Mouse (Mus musculus): ENCODE data around the gene 9330182L06Rik. TPM values are rescaled to one million over a fixed set of nuclear protein-coding genes. Genes with fewer than 3 reads are reported as not detected.
A peak's percentile ranks its signal among the peaks of the same experiment; 100 is the strongest.

The 9330182L06Rik gene
- total RNA-seq (2021) = 10 to 100 TPM; 32.2 to 36.9 TPM

DNA sequence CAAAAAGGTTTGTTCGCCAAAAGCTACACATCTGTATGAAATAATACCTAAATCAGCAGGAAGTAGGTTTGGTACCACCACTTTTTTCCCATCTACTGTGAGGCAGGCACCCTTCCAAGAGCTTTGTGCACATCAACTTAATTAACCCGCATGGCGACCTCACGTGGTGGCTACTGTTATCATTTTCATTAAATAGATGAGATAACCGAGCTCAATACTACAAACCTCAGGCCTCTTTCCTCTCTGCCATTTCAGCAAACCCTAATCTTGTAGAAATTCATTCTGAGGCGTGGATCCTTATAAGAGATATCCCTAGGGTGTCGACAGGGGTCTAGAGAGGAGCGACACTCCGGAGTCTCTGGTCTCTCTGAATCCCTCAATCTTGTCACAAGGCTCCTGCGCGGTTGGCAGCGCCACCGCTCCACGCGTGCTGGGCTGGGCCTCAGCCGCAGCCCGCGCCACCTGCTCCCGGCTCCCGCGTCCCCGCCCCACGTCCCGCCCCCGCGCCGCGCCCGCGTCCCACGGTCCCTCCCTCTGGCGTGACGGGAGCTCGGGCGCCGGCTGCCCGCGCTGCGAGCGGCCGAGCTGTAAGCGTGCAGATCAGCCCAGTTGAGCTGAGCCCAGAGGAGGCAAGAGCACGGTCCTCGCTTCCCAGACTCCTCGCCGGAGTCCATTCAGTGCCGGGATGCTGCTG, at the start of gene 9330182L06Rik:
TSS of gene 9330182L06Rik (plus strand) at position 533 of the 694 bp plus-strand sequence.
- DNase-seq (ENCODE audit: low spot score in 2 of 2) = peak; percentile 82 to 84
- intact Hi-C loops (cut with DNase I) = loop anchor here (2.0 to 10.0 kb wide), 3 partner anchors 105 to 271 kb away; partner anchors contain the start of genes Crot and Dmtf1

DNA sequence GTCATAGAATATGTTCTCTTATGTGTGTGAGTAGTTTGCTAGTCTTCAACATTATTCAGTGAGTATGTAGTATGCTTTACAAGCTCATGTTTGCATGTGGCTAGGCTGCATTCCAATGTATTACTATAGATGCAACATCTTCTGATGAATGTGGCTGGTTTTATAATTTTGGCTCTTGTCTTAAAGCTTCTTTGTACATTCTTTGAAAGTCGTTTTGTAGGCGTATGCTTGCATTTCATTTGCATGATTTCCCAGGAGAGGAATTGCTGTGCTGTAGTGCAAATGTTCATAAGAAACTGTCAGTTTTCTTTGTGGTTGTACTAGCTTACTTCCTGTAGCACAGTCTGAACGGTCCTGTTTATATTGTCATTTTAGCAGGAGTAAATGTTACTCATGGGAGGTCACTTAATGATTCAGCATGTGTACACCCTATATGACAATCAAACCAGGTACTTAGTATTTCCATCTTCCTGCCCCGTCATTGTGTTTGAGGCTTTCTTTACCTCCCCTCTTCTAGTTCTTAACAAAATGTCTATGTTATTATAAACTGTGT, 38.4 kb upstream of the 9330182L06Rik start:
- intact Hi-C loops (cut with DNase I) = no loop called here
- peak; percentile 3 to 58 for DNase-seq (ENCODE audit: low spot score in 2 of 2)

- intact Hi-C loops (cut with DNase I) = loop anchor here (10.0 kb wide), 1 partner anchor 270 kb away; the partner anchor contains the start of gene Crot
- no peak for DNase-seq (ENCODE audit: low spot score in 2 of 2)
Observed at GRCm38 (mm10) chr5:9264361-9264760, 1.6 kb upstream of the 9330182L06Rik start.

DNA sequence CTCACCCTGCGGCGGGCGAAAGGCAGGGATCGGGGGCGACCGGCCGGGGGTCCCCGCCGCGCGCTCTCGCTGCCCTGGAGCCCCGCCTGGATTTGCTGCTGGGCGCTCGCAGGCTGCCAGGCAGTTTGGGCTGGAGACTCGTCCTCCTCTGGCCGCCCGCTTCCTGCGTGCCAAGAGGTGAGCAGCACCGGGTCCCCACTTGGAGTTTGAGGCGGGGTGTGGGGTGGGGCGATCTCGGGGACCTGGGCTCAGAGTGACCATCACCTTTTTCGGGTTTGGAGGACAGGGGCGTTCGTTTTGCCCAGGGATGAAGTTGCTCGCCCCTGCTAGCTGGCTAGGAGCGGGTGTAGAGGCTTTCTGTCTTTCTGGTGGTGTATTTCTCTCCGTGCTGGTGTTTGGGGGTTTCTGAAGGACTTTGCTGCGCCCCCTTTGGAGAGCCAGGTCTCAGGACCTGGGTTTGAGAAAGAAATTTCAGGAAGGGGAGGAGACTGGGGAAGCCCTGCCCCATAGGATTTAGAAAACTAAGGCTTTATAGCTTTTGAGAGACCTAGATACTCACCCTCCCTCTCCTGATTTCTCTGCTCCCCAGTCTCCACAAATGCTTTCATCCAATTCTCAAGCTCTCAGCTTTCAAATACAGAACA, 484 bp downstream of the 9330182L06Rik start:
- intact Hi-C loops (cut with DNase I) = loop anchor here (2.0 to 10.0 kb wide), 3 partner anchors 106 to 272 kb away; partner anchors contain the start of genes Crot and Dmtf1
- peak in 1 of 2 experiments; percentile 33 for DNase-seq (ENCODE audit: low spot score in 2 of 2)

DNA sequence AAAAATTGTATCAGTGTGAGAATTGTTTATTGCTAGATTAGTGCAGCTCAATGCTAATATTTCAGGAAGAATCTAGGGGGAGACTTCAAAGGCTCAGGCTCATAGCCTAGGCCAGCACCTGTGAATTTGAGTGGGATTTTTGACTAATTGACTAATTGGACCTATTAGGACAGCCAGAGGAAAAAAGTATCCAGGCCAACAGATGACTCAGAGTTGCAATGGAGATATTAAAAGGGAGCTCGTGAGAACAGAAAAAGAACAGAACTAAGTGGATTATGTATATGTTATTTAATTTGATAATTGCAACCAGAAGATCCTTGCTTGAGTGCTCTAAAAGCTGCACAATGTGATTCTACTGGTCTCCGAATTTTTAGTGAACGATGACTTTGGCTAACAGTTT, 3.7 kb downstream of the 9330182L06Rik start:
- no peak for DNase-seq (ENCODE audit: low spot score in 2 of 2)
- intact Hi-C loops (cut with DNase I) = loop anchor here (5.0 to 10.0 kb wide), 2 partner anchors 158 to 275 kb away; partner anchors contain the start of gene Crot

DNA sequence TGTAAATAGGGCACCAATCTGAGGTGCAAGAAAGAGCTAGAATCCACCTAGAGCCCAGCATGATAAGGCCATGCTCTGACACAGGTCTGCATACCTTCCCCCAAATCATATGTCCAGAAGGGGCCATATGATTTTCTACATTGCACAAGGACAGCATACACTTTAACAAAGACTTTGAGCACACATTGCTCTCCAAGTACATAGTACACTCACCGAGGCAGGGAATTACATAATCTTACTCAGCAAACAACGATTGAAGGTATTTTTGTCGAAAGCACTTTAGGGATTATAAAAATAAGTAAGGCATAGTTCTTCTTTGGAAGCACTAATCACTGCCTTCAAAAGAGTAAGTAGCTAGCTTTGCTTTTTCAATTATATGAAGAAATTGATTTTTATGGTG, 7.1 kb downstream of the 9330182L06Rik start:
- DNase-seq (ENCODE audit: low spot score in 2 of 2) = peak in 1 of 2 experiments; percentile 16
- intact Hi-C loops (cut with DNase I) = no loop called here

DNA sequence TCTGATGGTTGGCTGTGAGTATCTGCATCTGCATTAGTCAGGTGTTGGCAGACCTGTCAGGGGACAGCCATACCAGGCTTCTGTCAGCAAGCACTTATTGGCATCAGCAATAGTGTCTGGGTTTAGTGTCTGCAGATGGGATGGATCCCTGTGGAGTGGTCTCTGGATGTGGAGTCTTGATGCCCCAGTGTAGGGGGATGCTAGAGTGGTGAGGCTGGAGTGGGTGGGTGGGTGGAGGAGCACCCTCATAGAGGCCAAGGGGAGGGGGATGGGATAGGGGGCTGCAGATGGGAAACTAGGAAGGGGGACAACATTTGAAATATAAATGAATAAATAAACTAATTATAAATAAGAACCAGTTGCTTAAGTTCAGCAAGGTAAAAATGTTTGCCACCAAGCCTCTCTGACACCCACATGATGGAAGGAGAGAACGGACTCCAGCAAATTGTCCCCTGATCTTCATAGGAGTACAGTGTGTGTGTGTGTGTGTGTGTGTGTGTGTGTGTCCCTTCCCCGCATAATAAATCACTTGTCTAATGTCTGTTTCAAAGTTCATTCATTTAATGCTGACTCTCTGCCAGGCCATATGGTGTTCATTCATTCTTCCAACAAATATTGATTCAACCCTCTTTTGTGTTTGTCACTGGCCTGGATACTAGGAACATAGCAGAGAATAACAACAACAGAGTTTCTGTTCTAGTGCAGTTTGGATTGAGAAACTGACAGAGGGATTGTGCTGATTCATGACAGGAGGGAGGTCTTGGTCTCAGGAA, 30.0 kb downstream of the 9330182L06Rik start:
- peak in 1 of 2 experiments; percentile 8 for DNase-seq (ENCODE audit: low spot score in 2 of 2)

DNA sequence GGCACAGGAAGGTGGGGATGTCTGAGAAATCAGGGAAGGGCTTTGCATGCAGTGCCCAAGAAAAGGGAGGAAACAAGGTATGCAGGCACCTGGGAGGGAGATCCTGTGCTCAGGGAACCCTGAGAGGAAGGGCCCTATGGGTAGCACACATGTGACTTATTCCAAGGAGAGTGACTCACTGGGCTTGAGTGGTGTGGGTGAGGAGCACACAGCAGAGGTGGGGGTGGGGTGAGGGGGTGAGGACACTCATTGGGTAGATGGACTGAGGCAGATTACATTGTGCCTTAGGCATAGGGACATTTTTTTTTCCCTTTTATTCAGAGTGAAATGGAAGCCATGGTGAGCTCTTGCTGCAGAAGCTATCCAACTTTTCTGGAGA, 30.6 kb downstream of the 9330182L06Rik start:
- DNase-seq (ENCODE audit: low spot score in 2 of 2) = peak in 1 of 2 experiments; percentile 18
- intact Hi-C loops (cut with DNase I) = no loop called here

More for the DNA sequence above, 30.0 kb downstream of the 9330182L06Rik start:
- intact Hi-C loops (cut with DNase I) = no loop called here

- no peak for DNase-seq (ENCODE audit: low spot score in 2 of 2)
- intact Hi-C loops (cut with DNase I) = no loop called here
Observed at GRCm38 (mm10) chr5:9326863-9327262, 60.9 kb downstream of the 9330182L06Rik start.

GRCm38 (mm10) chr5:9327528-9327927, 61.6 kb downstream of the 9330182L06Rik start:
- intact Hi-C loops (cut with DNase I) = no loop called here
- no peak for DNase-seq (ENCODE audit: low spot score in 2 of 2)

DNA sequence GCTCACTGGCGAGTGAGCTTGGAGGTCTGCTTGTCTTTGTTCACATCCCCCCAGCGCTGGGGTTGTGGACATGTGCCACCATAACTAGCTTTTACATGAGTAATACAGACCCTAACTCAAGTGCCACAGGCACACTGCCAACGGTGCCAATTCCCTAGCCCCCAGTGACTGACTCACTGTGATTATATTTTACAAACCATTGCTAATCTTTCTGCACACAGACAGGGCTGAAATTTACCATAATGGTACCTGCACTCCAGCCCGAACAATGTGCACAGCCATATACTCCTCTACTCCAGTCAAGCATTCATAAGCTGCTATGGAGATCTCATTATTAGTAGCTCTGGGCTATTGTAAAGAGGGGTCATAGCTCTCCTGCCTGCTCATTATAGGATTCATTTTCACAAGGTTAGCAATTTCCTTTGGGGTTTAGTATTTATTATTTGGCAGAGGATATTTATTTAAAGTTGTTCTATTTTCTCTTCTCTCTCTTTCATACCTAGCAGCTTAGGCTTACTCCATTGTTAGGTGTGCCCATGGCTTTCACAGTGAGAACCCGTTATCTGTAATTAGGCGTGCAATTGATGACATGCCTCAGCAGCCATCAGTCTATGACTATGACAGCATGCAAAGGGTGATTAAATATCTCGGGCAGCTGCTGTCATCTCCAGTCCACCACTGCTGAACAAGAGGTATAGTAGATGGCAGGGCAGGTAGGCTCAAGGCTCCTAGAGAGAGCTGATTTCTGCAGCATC, 73.0 kb downstream of the 9330182L06Rik start:
- no peak for DNase-seq (ENCODE audit: low spot score in 2 of 2)
- intact Hi-C loops (cut with DNase I) = no loop called here

DNA sequence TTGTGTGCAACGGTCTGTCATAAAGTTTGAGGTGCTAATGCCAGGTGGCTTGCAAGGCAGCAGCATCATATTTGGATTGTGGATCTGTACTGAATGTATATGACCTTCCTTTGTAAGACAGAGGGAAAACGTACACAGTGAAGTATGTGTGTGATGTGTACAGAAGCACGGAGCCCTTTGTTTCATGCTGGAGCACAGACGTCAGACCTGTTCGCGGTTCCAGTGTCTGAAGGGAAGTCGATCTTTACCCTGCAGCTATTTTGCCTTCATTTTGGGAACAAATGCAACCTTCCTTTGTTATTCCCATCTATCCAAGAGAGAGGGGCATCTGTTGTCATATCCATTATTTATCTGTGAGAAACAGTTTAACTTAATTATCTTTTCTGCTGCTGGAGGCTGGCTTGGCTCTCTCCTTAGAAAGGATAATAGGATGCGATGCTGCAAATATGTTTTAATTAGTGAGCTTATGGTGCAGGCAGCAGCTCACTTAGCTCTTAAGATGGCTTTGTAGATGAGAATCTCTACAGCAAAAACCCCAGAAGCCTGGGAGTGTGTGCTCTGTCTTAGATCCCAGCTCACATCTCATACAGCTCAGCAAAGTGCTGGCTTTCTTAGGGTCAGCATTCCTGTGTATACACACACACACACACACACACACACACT, 73.7 kb downstream of the 9330182L06Rik start:
- no peak for DNase-seq (ENCODE audit: low spot score in 2 of 2)
- intact Hi-C loops (cut with DNase I) = no loop called here

DNA sequence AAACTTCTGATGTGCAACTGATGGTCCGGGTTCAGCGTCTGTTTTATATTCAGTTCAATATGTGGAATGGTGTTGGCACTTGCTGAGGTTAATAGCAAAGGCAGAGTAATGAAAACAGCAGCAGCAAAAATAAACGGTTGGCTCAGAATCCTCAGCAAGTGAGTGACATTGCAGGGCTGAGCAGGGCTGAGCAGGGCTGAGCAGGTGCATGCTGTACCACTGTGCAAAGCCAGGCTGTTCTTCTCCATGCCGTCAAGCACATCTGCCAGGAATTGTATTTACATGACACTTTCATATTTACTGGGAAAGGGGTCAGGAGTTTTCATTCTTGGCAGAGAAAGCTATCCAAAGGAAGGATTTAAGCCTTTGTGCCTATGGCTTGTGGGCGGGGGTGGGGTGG, 78.7 kb downstream of the 9330182L06Rik start:
- no peak for DNase-seq (ENCODE audit: low spot score in 2 of 2)
- intact Hi-C loops (cut with DNase I) = no loop called here

DNA sequence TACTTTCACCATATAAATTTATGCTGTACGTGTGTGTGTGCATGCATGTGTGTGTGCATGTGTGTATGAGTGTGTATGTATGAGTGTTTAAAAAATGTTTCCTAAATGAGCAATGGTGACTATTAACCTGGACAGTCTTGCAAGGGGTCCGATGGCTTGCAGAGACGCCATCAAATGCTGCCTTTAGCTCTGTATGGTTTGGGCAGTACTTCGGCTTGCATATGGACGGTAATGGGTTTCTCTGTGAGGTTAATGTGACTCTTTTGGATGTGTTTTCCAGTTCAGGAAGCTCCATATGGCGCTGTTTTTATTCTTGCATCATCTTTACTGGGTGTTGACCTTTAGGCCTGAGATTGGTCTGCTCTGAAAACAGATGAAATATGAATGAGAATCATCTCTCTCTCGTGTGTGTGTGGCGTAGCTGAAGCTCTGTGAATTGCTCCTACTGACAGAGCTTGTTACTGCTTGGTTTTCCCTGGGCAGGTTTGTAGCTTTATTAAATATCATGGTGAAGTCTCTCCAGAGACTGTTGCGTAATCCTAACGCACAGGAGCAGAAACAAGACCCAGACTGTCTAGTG, 79.2 kb downstream of the 9330182L06Rik start:
- intact Hi-C loops (cut with DNase I) = no loop called here
- no peak for DNase-seq (ENCODE audit: low spot score in 2 of 2)

DNA sequence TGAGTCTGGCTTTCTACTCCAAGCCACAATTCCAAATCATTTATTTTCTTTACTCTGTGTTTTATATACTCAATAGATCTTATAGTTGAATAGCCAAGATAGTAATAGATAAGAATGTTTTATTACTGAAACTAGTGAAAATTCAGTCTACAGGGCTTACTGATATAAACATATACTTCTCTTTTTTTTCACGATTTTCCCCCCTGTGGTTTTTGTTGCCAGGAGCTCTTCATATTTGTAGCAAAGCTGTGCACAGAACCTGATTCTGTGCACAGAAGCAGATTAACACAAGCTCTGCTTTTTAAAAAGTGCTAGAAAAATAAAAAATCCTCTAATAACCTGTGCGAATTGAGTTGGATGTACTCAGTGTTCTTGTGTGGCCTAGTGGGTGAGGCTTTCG, 79.7 kb downstream of the 9330182L06Rik start:
- DNase-seq (ENCODE audit: low spot score in 2 of 2) = no peak
- intact Hi-C loops (cut with DNase I) = no loop called here

DNA sequence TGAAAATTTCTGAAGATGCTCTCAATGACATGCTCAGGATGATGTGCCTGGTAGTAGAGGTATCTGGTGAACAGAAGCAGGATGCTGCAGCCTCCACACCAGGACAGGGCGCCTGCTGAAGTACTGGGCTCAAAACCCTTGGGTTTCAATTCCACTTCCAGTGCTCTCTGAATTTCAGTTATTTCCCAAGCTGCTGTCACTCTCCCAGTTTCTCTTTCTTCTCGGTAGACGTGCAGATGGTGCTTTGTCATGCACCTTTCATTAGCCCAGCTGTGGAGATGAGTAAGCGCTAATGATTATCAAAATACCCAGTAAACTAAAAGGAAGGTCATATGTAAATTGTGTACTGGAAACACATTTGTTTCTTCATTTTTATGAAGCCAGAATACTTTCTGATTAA, 80.6 kb downstream of the 9330182L06Rik start:
- no peak for DNase-seq (ENCODE audit: low spot score in 2 of 2)
- intact Hi-C loops (cut with DNase I) = no loop called here

DNA sequence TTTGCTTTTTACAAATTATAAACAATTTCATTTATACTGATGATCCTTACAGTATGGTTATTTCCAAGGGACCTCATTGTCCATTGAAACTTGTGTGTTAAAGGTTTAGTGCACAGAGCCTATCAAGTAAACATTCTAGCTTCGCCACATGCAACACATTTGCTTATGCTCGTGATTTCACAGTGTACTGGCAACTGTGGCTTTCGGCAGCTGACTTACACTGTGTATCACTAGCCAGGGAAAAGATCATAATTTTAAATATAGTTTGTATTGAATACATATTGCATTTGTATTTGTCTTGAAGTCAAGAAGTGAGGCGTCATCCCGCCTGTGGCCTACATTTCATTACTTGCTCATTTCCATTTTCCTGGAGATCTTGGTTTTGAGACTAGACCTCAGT, 86.2 kb downstream of the 9330182L06Rik start:
- intact Hi-C loops (cut with DNase I) = no loop called here

DNA sequence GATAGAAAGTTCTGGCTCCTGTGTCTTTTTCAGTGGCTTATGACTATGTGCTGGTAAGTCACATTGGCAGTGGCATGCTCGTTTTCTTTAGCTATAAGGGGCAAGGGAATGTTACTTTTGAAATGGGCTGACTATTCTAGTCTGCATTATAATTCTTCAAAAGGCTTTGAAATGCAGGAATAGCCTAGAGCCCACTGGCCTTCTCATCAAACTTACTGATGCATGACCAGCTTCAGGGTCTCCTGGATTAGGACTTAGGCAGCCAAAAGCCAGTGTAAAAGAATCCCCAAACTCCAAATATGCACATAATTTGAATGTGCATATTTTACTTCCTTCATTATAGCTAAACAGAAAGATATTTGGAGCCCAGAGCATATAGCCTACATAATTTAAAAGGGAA, 86.7 kb downstream of the 9330182L06Rik start:
- intact Hi-C loops (cut with DNase I) = no loop called here
- DNase-seq (ENCODE audit: low spot score in 2 of 2) = no peak

More for the DNA sequence above, 86.2 kb downstream of the 9330182L06Rik start:
- DNase-seq (ENCODE audit: low spot score in 2 of 2) = no peak
